Mouse (Mus musculus) stomach, embryonic 15.5 days (tissue): Measurements from ENCODE around the gene Stox2. TPM values are rescaled to one million over a fixed set of nuclear protein-coding genes. Genes with fewer than 3 reads are reported as not detected.
A peak's percentile ranks its signal among the peaks of the same experiment; 100 is the strongest.

Source experiments
- ATAC-seq: fragments of 200-750 bp; cut with Nextera tagmentation; 2 replicates; pipeline ENCODE4 v1.8.0; 2017; ENCODE audit warnings: low read depth, moderate number of reproducible peaks, moderate TSS enrichment; ENCODE audit not compliant: insufficient read depth, low FRiP score
- H3K27ac ChIP-seq: fragments of 300-500 bp; sonication (generic); 2 replicates; pipeline ENCODE4 v1.5.1; 2015; ENCODE audit warnings: mild to moderate bottlenecking, inconsistent platforms
- H3K27me3 ChIP-seq: fragments of 300-500 bp; sonication (generic); replicated peaks from 2 replicates; pipeline ENCODE4 v1.6.1; 2015; ENCODE audit warnings: inconsistent platforms
- H3K36me3 ChIP-seq: fragments of 300-500 bp; sonication (generic); 2 replicates; pipeline ENCODE4 v1.6.1; 2015; ENCODE audit warnings: inconsistent platforms
- H3K4me1 ChIP-seq: fragments of 300-500 bp; sonication (generic); 2 replicates; pipeline ENCODE4 v1.6.1; 2015; ENCODE audit warnings: inconsistent platforms
- H3K4me2 ChIP-seq: fragments of 300-500 bp; sonication (generic); 2 replicates; pipeline ENCODE4 v1.6.1; 2015; ENCODE audit warnings: mild to moderate bottlenecking, inconsistent platforms
- H3K4me3 ChIP-seq: fragments of 300-500 bp; sonication (generic); replicated peaks from 2 replicates; pipeline ENCODE4 v1.5.1; 2015; ENCODE audit warnings: inconsistent platforms
- H3K9ac ChIP-seq: fragments of 300-500 bp; sonication (generic); 2 replicates; pipeline ENCODE4 v1.6.1; 2015; ENCODE audit warnings: inconsistent platforms
- H3K9me3 ChIP-seq: fragments of 300-500 bp; sonication (generic); 2 replicates; pipeline ENCODE4 v1.6.1; 2016; ENCODE audit warnings: inconsistent platforms
- WGBS: fragments of 180-500 bp; shearing (Covaris S2); methylation state at CpG from one replicate; pipeline ENCODE4 v1.1.7; 2015; 5-methylcytosine and 5-hydroxymethylcytosine counted together
- polyA plus RNA-seq: library from polyadenylated mRNA; unstranded; fragments of >200 nt; fragmentation: Nextera tagmentation; extraction: Ambion mirVana; gene quantifications from 2 replicates; pipeline ENCODE4 v1.2.1, GENCODE M21; 2015

Stox2 gene
- polyA plus RNA-seq, 1 experiment from 2014 or later: 11.6 TPM

DNA sequence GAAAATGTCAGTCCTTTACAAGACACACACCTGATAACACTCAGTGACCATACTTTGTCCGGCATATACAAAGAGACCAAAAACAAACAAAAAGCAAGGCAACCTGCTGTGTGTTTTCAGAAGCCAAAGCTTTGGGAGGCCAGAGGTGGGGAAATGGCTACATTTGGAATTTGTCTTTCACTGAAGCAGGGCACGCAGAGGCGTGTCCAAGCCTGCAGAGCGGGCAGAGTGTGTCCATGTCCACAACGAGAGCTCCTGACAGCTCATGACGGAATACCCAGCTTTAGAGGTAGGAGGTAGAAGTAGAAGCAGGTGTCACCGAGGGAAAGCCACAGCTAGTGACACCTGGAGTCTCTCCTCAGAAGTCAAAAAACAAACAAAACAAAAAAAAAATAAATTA is 53.2 kb downstream of the Stox2 start:
- H3K27ac ChIP-seq: peak overlapping the region; percentile 64; the same call in 1 of the 2 replicates
- peak; percentile 72; the same call in 1 of the 2 replicates for ATAC-seq
- H3K27me3 ChIP-seq: no peaks in the 10 kb centered on the region
- H3K4me3 ChIP-seq: no peak overlapping the region
- no peaks in the 10 kb centered on the region for H3K4me1 ChIP-seq
- no peaks in the 10 kb centered on the region for H3K9me3 ChIP-seq
- 42% methylated on average over 7 of the region's 7 CpGs for WGBS
- H3K36me3 ChIP-seq: no peaks in the 10 kb centered on the region
- no peak overlapping the region for H3K9ac ChIP-seq
- peak overlapping the region; percentile 19; the same call in 1 of the 2 replicates for H3K4me2 ChIP-seq

DNA sequence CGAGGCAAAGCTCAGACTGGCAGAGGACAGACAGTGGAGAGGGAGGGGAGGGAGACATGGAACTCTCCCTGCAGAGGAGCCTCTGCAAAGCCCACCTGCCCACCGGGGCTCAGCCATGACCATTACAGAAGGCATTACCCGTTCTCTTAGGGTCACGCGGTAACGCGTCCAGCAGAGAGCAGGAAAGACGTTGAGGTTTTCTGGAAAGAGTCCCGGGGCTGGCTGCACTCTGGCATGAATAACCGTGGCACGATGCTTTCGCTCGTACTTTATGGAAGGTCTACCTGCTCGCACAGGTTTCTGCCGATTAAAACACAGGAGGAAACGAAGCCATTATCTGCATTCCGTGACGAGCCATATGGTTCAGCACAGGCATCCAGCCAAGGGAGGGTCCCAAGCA is 53.9 kb downstream of the Stox2 start:
- Histone ChIP-seq H3K9ac (no peak overlapping the region), H3K27me3 (no peaks in the 10 kb centered on the region), H3K4me1 (no peaks in the 10 kb centered on the region), H3K36me3 (no peaks in the 10 kb centered on the region), H3K4me3 (no peak overlapping the region), H3K9me3 (no peaks in the 10 kb centered on the region), H3K4me2 (no peak overlapping the region; the same call in 1 of the 2 replicates), H3K27ac (peak overlapping the region; percentile 64)
- ATAC-seq: no peak
- WGBS: 67% methylated on average over 18 of the region's 18 CpGs

DNA sequence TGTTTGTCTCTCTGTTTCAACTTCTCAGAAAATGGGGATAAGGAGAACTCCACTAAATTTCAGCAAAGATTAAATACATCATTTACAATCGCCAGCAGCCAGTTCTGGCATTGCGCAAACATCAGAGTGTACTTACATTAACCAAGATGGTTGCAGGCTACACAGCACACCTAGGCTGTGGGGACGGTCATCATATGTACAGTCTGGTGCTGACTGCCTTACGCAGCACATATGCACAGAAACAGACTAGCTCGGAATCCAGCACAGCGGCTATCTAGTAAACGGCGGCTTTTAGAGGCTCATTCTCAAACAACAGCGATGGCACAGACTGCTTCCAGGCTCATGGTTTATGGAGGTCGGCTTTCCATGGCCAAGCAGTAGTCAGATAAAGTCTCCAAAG is 54.3 kb downstream of the Stox2 start:
- 86% methylated on average over 10 of the region's 10 CpGs for WGBS
- ATAC-seq: no peak
- Histone ChIP-seq H3K9me3 (no peaks in the 10 kb centered on the region), H3K9ac (no peak overlapping the region), H3K36me3 (no peaks in the 10 kb centered on the region), H3K4me3 (no peak overlapping the region), H3K27me3 (no peaks in the 10 kb centered on the region), H3K27ac (peak overlapping the region; percentile 64), H3K4me1 (no peaks in the 10 kb centered on the region), H3K4me2 (no peak overlapping the region)

DNA sequence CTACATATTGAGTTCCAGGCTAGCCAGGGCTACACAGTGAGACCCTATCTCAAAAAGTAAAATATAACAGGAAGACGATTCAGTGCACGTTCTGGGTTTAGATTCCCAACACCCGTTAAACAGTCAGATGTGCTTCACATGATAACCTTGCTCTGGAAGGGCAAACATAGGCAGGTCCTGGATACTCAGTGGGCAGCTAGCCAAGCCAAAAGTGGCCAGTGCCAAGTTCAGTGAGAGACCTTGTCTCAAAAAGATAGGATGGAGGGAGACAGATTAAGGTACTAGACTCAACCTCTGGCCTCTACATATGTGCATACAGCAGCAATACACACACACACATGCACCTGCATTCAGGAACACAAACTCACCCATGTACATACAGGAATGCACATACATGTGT is 56.7 kb downstream of the Stox2 start:
- 72% methylated on average over 3 of the region's 3 CpGs for WGBS

DNA sequence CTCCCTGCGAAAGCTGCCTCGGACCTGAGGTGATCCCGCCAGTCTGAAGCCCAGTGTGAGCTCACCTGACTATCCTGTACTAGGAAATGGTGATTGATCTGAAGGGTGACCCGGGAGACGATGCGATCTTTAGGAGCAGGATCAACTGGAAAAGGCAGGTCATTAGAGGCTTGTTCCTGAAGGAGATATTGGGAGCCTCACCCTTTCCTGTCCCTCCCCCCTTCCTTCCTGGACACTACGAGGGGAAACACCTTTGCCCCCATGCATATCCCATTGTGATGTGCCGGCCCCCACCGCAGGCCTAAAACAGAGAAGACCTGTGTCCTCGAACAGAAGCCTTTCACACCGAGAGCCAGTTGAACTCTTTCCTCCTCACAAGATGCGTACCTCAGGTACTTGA is 58.0 kb downstream of the Stox2 start:
- H3K36me3 ChIP-seq: no peaks in the 10 kb centered on the region
- H3K4me2 ChIP-seq: no peak overlapping the region
- no peak for ATAC-seq
- no peak overlapping the region for H3K4me3 ChIP-seq
- H3K4me1 ChIP-seq: no peaks in the 10 kb centered on the region
- WGBS: 69% methylated on average over 12 of the region's 12 CpGs
- no peak overlapping the region for H3K9ac ChIP-seq
- H3K27me3 ChIP-seq: no peaks in the 10 kb centered on the region
- H3K9me3 ChIP-seq: no peaks in the 10 kb centered on the region
- H3K27ac ChIP-seq: no peak overlapping the region

More for the DNA sequence above, 56.7 kb downstream of the Stox2 start:
- H3K27ac ChIP-seq: no peak overlapping the region; the same call in 1 of the 2 replicates
- H3K9ac ChIP-seq: no peak overlapping the region
- H3K36me3 ChIP-seq: no peaks in the 10 kb centered on the region
- H3K4me1 ChIP-seq: no peaks in the 10 kb centered on the region
- no peaks in the 10 kb centered on the region for H3K9me3 ChIP-seq
- H3K4me2 ChIP-seq: no peak overlapping the region
- ATAC-seq: no peak
- H3K27me3 ChIP-seq: no peaks in the 10 kb centered on the region
- H3K4me3 ChIP-seq: no peak overlapping the region

DNA sequence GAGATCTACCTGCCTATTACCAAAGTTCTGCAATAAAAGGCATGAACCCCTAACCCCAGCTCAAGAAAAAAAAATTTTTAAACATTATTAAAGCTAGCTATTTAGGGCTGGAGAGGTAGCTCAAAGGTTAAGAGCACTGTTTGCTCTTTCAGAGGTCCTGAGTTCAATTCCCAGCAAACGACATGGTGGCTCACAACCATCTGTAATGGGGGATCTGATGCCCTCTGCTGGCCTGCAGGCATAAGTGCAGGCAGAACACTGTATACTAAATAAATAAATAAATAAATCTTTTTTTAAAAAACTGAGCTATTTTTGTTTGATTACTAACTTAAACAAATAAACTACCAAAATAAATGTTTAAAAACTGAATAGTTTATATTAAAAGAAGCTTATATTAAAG is 60.4 kb downstream of the Stox2 start:
- ATAC-seq: no peak
- Histone ChIP-seq H3K4me1 (no peaks in the 10 kb centered on the region), H3K4me2 (no peak overlapping the region), H3K36me3 (no peaks in the 10 kb centered on the region), H3K9ac (no peak overlapping the region), H3K4me3 (no peak overlapping the region), H3K27ac (no peak overlapping the region), H3K9me3 (no peaks in the 10 kb centered on the region), H3K27me3 (no peaks in the 10 kb centered on the region)
- WGBS: 49% methylated on average over 1 of the region's 1 CpGs

DNA sequence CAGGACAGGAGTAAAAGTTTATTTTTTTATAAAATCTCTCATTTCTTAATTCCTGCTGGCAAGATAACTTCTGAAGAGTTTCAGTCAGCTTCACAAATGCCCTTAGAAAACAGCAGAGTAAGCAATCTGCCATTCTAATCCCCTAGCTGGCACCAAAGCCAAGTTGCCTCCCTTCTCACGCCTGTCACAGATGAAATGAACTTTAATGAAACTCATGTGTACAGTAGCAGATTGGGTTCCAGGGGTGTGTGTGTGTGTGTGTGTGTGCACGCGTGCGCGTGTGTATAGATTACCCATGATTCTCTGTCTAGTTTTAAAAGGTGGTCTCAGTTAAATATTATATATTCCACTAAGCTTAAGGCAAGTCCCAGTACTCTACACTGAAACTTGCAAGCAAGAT is 62.0 kb downstream of the Stox2 start:
- Histone ChIP-seq H3K9me3 (no peaks in the 10 kb centered on the region), H3K27me3 (no peaks in the 10 kb centered on the region), H3K9ac (no peak overlapping the region), H3K36me3 (no peaks in the 10 kb centered on the region), H3K4me1 (no peaks in the 10 kb centered on the region), H3K4me2 (no peak overlapping the region), H3K27ac (no peak overlapping the region), H3K4me3 (no peak overlapping the region)
- 84% methylated on average over 5 of the region's 5 CpGs for WGBS
- no peak for ATAC-seq

DNA sequence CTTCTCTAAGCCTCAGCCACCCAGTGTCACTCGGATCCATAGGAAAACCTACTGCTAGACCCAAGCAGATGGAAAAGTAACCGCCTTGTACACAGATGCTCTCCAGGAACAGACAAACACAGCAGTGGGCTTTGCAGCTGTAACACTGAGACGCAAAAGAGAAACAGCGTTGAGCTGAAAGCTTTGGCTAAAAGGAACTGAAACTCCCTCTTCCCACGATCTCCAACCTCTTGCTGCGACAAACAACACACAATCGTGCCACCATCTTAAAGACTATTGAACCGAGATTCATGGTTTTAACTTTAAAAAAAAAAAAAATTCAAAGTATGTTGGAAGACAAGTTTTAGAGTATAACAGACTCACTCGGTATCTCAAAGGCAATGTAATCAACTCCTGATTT is 62.5 kb downstream of the Stox2 start:
- no peak overlapping the region for H3K9ac ChIP-seq
- 78% methylated on average over 9 of the region's 9 CpGs for WGBS
- no peaks in the 10 kb centered on the region for H3K36me3 ChIP-seq
- no peaks in the 10 kb centered on the region for H3K9me3 ChIP-seq
- H3K4me2 ChIP-seq: no peak overlapping the region
- no peak overlapping the region for H3K4me3 ChIP-seq
- H3K4me1 ChIP-seq: no peaks in the 10 kb centered on the region
- H3K27ac ChIP-seq: no peak overlapping the region
- H3K27me3 ChIP-seq: no peaks in the 10 kb centered on the region
- ATAC-seq: no peak

DNA sequence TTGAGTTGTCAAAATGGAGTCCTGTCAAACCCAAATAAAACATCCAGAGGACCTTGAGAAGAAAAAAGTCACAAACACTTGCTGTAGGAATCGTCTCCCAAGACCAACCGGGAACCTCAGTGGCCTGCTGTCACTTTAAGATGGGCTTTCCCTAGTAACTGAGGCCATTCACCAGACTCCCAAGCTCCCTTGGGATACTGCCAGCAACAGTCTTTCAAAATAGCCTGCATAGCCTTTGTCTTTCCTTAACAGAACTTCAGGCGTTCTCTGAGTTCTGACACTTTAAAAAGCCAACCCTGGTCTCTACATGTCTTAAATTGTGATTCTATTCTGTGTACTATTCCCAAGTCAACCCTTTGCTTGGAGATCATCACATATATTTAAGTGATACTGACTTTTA is 64.9 kb downstream of the Stox2 start:
- ATAC-seq: no peak
- 62% methylated on average over 3 of the region's 3 CpGs for WGBS
- peak overlapping the region; percentile 3; the same call in 1 of the 2 replicates for H3K27ac ChIP-seq
- H3K4me3 ChIP-seq: no peak overlapping the region
- H3K27me3 ChIP-seq: no peaks in the 10 kb centered on the region
- H3K9ac ChIP-seq: no peak overlapping the region
- no peaks in the 10 kb centered on the region for H3K36me3 ChIP-seq
- no peaks in the 10 kb centered on the region for H3K9me3 ChIP-seq
- H3K4me1 ChIP-seq: no peaks in the 10 kb centered on the region
- no peak overlapping the region for H3K4me2 ChIP-seq

DNA sequence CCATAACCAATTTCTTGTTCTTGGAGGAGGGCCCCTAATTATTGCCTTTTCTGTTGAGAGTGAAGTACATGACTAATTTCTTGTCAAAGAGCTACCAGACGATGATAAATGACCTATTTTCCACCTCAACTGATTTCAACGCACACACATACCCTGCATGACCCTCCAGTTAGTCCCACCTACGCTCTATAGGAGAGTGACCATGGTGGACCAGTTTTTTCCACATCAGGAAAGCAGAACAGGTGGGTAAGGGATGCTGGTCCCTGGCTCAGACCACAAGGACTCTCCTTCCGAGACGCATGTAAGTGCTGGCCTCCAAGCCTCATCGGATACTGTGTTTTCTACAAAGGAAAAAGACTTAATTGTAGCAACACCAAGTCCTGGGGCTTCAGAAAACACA is 65.4 kb downstream of the Stox2 start:
- ATAC-seq: no peak
- WGBS: 75% methylated on average over 6 of the region's 6 CpGs
- no peaks in the 10 kb centered on the region for H3K9me3 ChIP-seq
- no peak overlapping the region for H3K9ac ChIP-seq
- H3K4me1 ChIP-seq: no peaks in the 10 kb centered on the region
- H3K36me3 ChIP-seq: no peaks in the 10 kb centered on the region
- H3K4me3 ChIP-seq: no peak overlapping the region
- no peak overlapping the region for H3K4me2 ChIP-seq
- H3K27ac ChIP-seq: peak overlapping the region; percentile 3; the same call in 1 of the 2 replicates
- no peaks in the 10 kb centered on the region for H3K27me3 ChIP-seq

DNA sequence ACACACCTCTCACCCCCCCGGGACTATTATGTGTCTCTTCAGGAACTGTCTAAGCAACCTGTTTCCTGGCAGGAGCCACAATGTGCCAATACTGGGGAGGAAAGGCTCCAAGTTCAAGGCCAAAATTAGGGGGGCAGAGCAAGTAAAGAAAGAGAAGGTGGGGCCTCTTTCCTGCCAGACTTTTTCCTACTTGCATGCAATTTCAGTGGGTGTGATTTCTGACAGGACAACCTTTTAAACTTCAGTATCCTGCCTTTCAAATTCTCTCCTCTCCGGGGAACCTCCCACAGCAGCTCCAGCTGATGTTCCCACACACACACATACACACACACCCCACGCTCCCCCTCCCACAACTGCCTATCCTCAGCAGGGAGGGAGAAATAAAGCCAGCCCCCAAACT is 66.1 kb downstream of the Stox2 start:
- H3K4me3 ChIP-seq: no peak overlapping the region
- 47% methylated on average over 3 of the region's 3 CpGs for WGBS
- no peaks in the 10 kb centered on the region for H3K27me3 ChIP-seq
- no peaks in the 10 kb centered on the region for H3K36me3 ChIP-seq
- H3K4me1 ChIP-seq: no peaks in the 10 kb centered on the region
- no peak overlapping the region for H3K9ac ChIP-seq
- no peaks in the 10 kb centered on the region for H3K9me3 ChIP-seq
- ATAC-seq: no peak; the same call in 1 of the 2 replicates
- peak overlapping the region; percentile 42; the same call in 1 of the 2 replicates for H3K27ac ChIP-seq
- H3K4me2 ChIP-seq: no peak overlapping the region

DNA sequence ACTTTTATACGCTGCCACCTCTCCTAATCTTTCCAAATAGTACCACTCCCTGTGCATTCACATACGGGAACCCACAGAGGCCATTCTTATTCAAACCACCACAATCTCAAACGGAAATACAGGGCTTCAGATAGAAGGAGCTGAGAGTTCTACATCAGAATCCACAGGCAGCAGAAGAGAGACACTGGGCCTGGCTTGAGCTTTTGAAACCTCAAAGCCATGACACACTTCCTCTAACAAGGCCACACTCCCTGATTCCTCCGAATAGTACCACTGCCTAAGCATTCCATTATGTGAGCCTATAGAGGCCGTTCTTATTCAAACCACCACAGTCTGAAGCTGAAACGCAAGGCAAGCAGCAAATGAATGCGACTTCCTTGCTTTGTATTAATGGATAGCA is 69.5 kb downstream of the Stox2 start:
- H3K4me1 ChIP-seq: no peaks in the 10 kb centered on the region
- H3K9me3 ChIP-seq: no peaks in the 10 kb centered on the region
- no peak overlapping the region for H3K4me2 ChIP-seq
- no peaks in the 10 kb centered on the region for H3K36me3 ChIP-seq
- no peak overlapping the region for H3K27ac ChIP-seq
- H3K9ac ChIP-seq: no peak overlapping the region
- 90% methylated on average over 7 of the region's 7 CpGs for WGBS
- ATAC-seq: no peak
- H3K27me3 ChIP-seq: no peaks in the 10 kb centered on the region
- H3K4me3 ChIP-seq: no peak overlapping the region

DNA sequence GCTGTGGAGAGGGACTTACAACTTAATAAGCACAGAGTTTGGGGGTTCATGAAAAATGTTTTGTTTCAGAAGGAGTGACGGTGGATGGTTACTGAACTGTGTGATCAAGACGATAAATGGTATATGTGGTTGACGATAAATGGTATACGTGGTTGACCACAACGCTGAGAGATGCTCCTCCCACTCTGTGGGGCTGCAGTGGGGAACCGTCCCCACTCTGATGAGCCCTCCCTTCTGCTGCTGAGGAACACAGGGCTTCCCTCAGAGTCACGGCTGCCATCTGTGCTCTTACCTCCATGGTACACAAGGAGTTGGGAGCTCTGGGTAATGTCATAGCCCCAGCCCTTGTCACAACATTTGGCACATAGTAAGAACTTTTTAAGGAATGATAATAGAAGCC is 72.4 kb downstream of the Stox2 start:
- H3K4me2 ChIP-seq: no peak overlapping the region
- H3K36me3 ChIP-seq: no peaks in the 10 kb centered on the region
- no peaks in the 10 kb centered on the region for H3K27me3 ChIP-seq
- no peaks in the 10 kb centered on the region for H3K9me3 ChIP-seq
- WGBS: 77% methylated on average over 7 of the region's 7 CpGs
- peaks cover 11% of the 10 kb centered on the region; the same call in 1 of the 2 replicates for H3K4me1 ChIP-seq
- no peak overlapping the region for H3K9ac ChIP-seq
- ATAC-seq: no peak
- H3K27ac ChIP-seq: no peak overlapping the region
- H3K4me3 ChIP-seq: no peak overlapping the region
